Mouse (Mus musculus) liver, postnatal 0 days (tissue): ENCODE data around the gene Lman2. TPM values are rescaled to one million over a fixed set of nuclear protein-coding genes. Genes with fewer than 3 reads are reported as not detected.

Experiments
- ATAC-seq: fragments of 200-750 bp; cut with Nextera tagmentation; 2 replicates; pipeline ENCODE4 v1.8.0; 2017; ENCODE audit warnings: mild to moderate bottlenecking, moderate library complexity
- DNase-seq: peaks from one replicate; pipeline ENCODE4 v3.0.0-alpha.2; 2016
- H3K27ac ChIP-seq: fragments of 300-500 bp; sonication (generic); 2 replicates; pipeline ENCODE4 v1.5.1; 2014; ENCODE audit warnings: antibody characterized with exemption, moderate library complexity, mild to moderate bottlenecking, low read depth
- H3K27me3 ChIP-seq: fragments of 300-500 bp; sonication (generic); 2 replicates; pipeline ENCODE4 v1.6.1; 2014; ENCODE audit warnings: low read length, control low read depth, mixed read lengths; ENCODE audit not compliant: insufficient read depth
- H3K36me3 ChIP-seq: fragments of 300-500 bp; sonication (generic); replicated peaks from 2 replicates; pipeline ENCODE4 v1.6.1; 2014; ENCODE audit warnings: mild to moderate bottlenecking, control low read depth, low read length, moderate library complexity, mixed read lengths; ENCODE audit not compliant: insufficient read depth
- H3K4me1 ChIP-seq: fragments of 300-500 bp; sonication (generic); 2 replicates; pipeline ENCODE4 v1.6.1; 2014; ENCODE audit warnings: antibody characterized with exemption, mild to moderate bottlenecking, control low read depth; ENCODE audit not compliant: insufficient read depth
- H3K4me2 ChIP-seq: fragments of 300-500 bp; sonication (generic); 2 replicates; pipeline ENCODE4 v1.6.1; 2014; ENCODE audit warnings: low read depth, mild to moderate bottlenecking, low read length, moderate library complexity, mixed read lengths
- H3K4me3 ChIP-seq: fragments of 300-500 bp; sonication (generic); 2 replicates; pipeline ENCODE4 v1.5.1; 2014; ENCODE audit warnings: low read depth, low read length
- H3K9ac ChIP-seq: fragments of 300-500 bp; sonication (generic); replicated peaks from 2 replicates; pipeline ENCODE4 v1.6.1; 2014; ENCODE audit warnings: mild to moderate bottlenecking, moderate library complexity
- H3K9me3 ChIP-seq: fragments of 300-500 bp; sonication (generic); 2 replicates; pipeline ENCODE4 v1.6.1; 2016; ENCODE audit warnings: mild to moderate bottlenecking, control low read depth, low read length, mixed read lengths
- CTCF ChIP-seq: sonication (generic); IDR thresholded peaks from 2 replicates; pipeline ENCODE4 v1.5.1; 2016; ENCODE audit warnings: antibody characterized with exemption, low read depth
- EP300 ChIP-seq: IDR thresholded peaks from 2 replicates; pipeline ENCODE4 v1.6.1; 2016; ENCODE audit warnings: antibody characterized with exemption, low read depth, mild to moderate bottlenecking
- WGBS: fragments of 180-500 bp; shearing (Covaris S2); extraction: QIAGEN DNeasy Blood & Tissue Kit; methylation state at CpG from one replicate; pipeline ENCODE4 v1.1.7; 2014; ENCODE audit not compliant: insufficient replicate concordance; 5-methylcytosine and 5-hydroxymethylcytosine counted together
- polyA plus RNA-seq: library from polyadenylated mRNA; unstranded; fragments of >200 nt; fragmentation: Nextera tagmentation; extraction: Ambion mirVana; gene quantifications from 2 replicates; pipeline ENCODE4 v1.2.1, GENCODE M21; 2015

Gene Lman2
- polyA plus RNA-seq, 1 experiment from 2014 or later = 56.0 TPM

DNA sequence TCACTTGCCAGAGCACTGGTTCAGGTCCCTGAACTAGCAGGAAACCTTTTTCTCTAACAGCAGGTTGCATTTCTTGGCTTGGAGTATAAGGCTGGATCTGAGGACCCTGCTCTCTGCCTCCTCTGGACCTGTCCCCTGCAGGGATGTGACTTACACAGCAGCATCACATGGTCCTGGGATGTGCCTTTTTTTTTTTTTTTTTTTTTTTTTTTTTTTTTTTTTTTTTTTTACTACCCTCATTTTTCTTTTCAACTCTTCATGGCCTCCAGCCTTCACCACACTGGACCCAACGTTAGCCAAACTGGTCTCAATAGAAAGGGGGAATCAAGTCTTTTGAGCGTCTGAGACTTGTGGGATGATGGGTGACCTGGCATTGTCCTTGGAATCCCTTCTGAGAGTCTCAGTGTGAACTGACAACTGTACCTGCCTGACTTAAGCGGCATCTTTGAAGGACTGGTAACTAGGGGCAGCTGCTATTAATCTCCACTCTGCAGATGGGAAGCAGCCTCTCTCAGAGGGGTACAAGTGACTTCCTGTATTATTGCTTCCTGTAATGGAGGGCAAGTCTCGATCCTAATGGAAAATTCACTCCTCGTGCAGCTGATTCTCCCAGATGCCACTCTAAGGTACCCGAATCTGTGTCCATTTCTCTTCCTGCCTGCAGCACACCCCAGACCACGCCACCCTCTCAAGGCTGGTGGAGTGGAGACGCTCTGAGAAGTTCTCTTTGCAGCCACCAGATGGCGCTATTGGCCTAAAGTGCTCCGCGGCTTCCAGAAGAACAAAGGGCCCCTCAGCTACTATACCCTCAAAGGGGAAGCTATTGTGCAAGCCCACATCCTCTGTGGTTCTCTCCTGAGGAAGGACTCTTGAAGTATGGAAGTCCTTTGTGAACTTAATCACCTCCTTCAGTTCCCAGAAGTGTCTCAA is 42.5 kb upstream of the Lman2 start:
- Histone ChIP-seq H3K36me3 (no peaks in the 10 kb centered on the region), H3K27me3 (peaks cover 28% of the 10 kb centered on the region), H3K27ac (0 out of 2 replicates have a peak overlapping the region, but pooled peaks have one; percentile 19), H3K4me2 (0 out of 2 replicates have a peak overlapping the region, but pooled peaks have one; percentile 19), H3K4me3 (no peak overlapping the region), H3K4me1 (peaks cover 2% of the 10 kb centered on the region; the same call in 1 of the 2 replicates), H3K9ac (no peak overlapping the region), H3K9me3 (no peaks in the 10 kb centered on the region)
- TF ChIP-seq EP300 (peak; percentile 33; the same call in 1 of the 2 replicates), CTCF (peak; percentile 97)
- DNase-seq = peak; percentile 81
- 9% methylated on average over 11 of the region's 11 CpGs for WGBS
- peak; percentile 70 for ATAC-seq

DNA sequence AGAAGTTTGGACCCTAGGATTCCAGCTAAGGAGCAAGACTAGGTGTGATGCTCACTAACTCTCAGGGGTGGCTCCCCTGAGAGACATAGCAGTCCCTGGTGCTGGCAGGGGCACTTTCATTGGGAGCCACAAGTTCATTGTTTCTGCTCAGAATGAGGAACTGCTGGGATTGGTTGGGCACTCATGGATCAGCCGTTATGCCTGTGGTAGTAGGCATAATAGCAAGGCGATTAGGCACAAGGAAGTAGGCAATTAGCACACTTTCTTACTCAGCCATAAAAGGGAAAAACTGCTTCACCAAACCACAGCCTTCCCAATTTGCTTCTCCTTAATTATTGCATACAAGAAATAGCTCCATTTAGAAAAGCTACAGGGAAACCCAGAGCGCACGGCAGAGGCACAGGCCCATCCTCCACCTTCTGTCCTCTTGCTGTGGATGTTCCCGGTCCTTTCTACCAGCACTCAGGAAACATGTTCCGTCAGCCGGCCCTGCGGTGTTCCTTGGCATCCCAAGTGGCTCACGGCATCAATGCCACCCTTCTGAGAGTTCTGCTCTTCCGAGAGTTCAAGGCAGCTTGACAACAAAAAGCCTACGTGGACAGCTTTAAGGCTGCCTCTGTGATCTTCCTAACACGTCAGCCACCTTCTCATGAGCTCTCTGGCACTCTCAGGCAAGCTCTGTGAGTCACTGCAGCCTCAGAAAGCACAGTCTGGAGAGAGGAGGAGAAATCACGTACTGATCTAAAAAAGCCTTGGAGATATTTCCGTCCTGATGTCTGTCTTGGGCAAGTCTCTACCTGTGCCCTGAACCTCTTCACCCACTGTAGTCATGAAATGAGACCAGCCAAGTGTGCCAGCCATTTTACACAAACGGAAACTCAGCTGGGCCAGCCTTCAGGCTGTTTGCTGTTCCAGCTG is 41.6 kb upstream of the Lman2 start:
- no peak overlapping the region; the same call in 1 of the 2 replicates for H3K27ac ChIP-seq
- no peaks in the 10 kb centered on the region for H3K36me3 ChIP-seq
- TF ChIP-seq EP300 (no peak), CTCF (no peak)
- H3K4me3 ChIP-seq = no peak overlapping the region
- H3K27me3 ChIP-seq = peaks cover 22% of the 10 kb centered on the region
- H3K9ac ChIP-seq = no peak overlapping the region
- H3K4me1 ChIP-seq = peaks cover 2% of the 10 kb centered on the region; the same call in 1 of the 2 replicates
- ATAC-seq (no peak), DNase-seq (no peak)
- WGBS = 54% methylated on average over 15 of the region's 15 CpGs
- H3K4me2 ChIP-seq = no peak overlapping the region
- no peaks in the 10 kb centered on the region for H3K9me3 ChIP-seq

GRCm38 (mm10) chr13:55403266-55403665 is 40.7 kb upstream of the Lman2 start:
- H3K9me3 ChIP-seq = no peaks in the 10 kb centered on the region
- peaks cover 2% of the 10 kb centered on the region; the same call in 1 of the 2 replicates for H3K4me1 ChIP-seq
- 72% methylated on average over 7 of the region's 7 CpGs for WGBS
- DNase-seq (no peak), ATAC-seq (no peak)
- peaks cover 16% of the 10 kb centered on the region for H3K27me3 ChIP-seq
- no peak overlapping the region for H3K27ac ChIP-seq
- no peak overlapping the region for H3K4me3 ChIP-seq
- TF ChIP-seq CTCF (no peak), EP300 (no peak)
- H3K36me3 ChIP-seq = no peaks in the 10 kb centered on the region
- no peak overlapping the region for H3K9ac ChIP-seq
- H3K4me2 ChIP-seq = no peak overlapping the region

- no peak for TF ChIP-seq CTCF
- no peak for TF ChIP-seq EP300
- no peaks in the 10 kb centered on the region for H3K9me3 ChIP-seq
- no peak overlapping the region for H3K9ac ChIP-seq
- H3K4me3 ChIP-seq = no peak overlapping the region
- 61% methylated on average over 1 of the region's 1 CpGs for WGBS
- H3K4me1 ChIP-seq = peaks cover 2% of the 10 kb centered on the region; the same call in 1 of the 2 replicates
- H3K36me3 ChIP-seq = no peaks in the 10 kb centered on the region
- DNase-seq = no peak
- no peak overlapping the region for H3K4me2 ChIP-seq
- peaks cover 7% of the 10 kb centered on the region; the same call in 1 of the 2 replicates for H3K27me3 ChIP-seq
- no peak for ATAC-seq
- H3K27ac ChIP-seq = no peak overlapping the region
Measured at GRCm38 (mm10) chr13:55400039-55400346, 37.4 kb upstream of the Lman2 start.

- TF ChIP-seq CTCF (no peak), EP300 (no peak)
- H3K27me3 ChIP-seq = peaks cover 7% of the 10 kb centered on the region; the same call in 1 of the 2 replicates
- H3K4me1 ChIP-seq = no peaks in the 10 kb centered on the region; the same call in 1 of the 2 replicates
- WGBS = 40% methylated on average over 5 of the region's 5 CpGs
- H3K9me3 ChIP-seq = no peaks in the 10 kb centered on the region
- ATAC-seq (no peak), DNase-seq (no peak)
- no peak overlapping the region for H3K27ac ChIP-seq
- no peaks in the 10 kb centered on the region for H3K36me3 ChIP-seq
- H3K4me3 ChIP-seq = no peak overlapping the region
- H3K4me2 ChIP-seq = no peak overlapping the region
- no peak overlapping the region for H3K9ac ChIP-seq
Measured at GRCm38 (mm10) chr13:55399300-55400038, 36.9 kb upstream of the Lman2 start.
